Mouse (Mus musculus) common myeloid progenitor, adult 5-6 weeks (primary cell): Measurements from ENCODE around the gene Crocc2. TPM values are rescaled to one million over a fixed set of nuclear protein-coding genes. Genes with fewer than 3 reads are reported as not detected.
A peak's percentile ranks its signal among the peaks of the same experiment; 100 is the strongest.
"Not testable (repeated sequence)": the region's sequence is repeated elsewhere in the genome, so short reads cannot be mapped to it uniquely, and the experiment has no call there.

Experiments
- ATAC-seq: replicated peaks from 2 replicates; pipeline ENCODE4 v1.8.0; 2016; ENCODE audit warnings: low read depth, mild to moderate bottlenecking, moderate TSS enrichment, inconsistent platforms; ENCODE audit not compliant: poor library complexity, severe bottlenecking
- total RNA-seq: library from RNA; stranded (forward); fragments of 200-1000, 187-1606 nt; gene quantifications from 2 replicates; pipeline ENCODE4 v1.2.3, GENCODE M21; 2017

The Crocc2 gene
- total RNA-seq, 1 experiment from 2014 or later = not detected

DNA sequence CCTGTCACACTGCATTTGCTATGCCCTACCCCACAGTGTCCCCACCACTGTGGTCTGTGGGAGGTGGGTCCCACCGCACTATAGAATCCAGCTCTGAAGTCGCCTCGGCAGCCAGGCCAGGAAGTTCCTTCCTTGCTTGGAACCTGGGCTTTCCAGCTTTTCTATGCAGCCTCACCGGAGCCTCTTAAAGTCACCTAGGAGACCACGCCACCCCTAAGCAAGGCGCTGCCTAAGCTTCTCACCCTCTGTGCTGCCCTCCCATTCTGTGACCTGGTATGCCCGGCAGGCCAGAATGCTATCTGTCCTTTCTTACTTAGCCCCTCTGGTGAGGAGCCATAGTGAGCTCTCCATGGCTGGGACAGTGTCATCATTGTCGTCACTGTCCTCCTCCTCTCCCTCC, 7.2 kb upstream of the Crocc2 start:
- no peak for ATAC-seq

DNA sequence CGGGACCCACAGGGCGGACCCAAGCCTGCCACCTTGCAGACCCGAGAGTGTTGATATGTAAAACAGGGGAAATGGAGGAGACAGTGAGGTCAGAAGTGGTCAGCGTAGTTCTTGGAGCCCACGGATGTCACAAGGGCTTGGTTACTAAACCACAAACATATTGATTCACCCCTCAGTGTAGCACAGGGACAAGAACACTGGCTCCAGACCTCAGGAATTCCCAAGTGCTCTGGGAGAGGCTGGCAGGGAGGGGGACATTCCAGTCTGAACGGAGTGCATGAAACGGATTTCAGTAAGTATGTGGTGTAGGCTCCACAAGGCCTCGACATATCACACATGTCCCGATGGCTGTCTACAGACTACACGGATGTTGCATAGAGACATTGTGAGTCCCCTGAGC, 6.6 kb upstream of the Crocc2 start:
- ATAC-seq = no peak

DNA sequence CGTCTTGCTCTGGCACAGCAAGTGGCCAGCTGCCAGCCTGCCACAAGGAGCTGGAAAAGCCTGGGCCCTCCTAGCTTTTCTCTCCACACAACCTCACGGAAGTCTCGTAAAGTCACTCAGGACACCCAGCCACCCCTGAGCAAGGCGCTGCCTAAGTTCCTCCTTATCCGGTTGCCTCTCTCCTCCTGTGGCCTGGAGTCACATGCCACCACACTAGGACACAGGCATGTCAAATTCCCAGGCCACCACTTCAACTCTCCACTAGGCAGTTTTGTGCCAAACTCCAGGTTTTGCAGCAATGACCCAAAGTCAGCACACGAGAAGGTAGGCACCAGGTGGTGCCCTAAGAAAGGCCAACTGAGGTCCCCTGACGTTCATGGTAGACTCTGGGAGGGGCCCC, 5.9 kb upstream of the Crocc2 start:
- no peak for ATAC-seq

DNA sequence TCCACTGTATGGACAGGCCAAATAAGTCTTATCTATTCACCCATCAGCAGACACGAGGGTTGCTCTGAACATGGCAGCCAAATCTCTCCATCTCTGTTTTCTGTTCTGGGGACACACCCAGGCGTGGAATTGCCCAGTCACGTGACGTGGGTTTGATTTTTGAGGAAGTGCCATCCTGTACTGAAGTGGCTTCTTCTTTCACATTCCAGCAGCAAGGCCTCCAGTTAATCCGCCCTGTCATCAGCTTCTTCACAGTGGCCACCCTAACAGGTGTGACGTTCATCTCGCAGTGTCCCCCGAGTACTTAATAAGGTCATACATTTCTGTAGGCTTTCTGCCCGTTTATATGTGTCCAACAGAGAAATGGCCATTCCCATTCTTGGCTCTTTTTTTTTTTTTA, 3.1 kb upstream of the Crocc2 start:
- ATAC-seq = peak; percentile 65

DNA sequence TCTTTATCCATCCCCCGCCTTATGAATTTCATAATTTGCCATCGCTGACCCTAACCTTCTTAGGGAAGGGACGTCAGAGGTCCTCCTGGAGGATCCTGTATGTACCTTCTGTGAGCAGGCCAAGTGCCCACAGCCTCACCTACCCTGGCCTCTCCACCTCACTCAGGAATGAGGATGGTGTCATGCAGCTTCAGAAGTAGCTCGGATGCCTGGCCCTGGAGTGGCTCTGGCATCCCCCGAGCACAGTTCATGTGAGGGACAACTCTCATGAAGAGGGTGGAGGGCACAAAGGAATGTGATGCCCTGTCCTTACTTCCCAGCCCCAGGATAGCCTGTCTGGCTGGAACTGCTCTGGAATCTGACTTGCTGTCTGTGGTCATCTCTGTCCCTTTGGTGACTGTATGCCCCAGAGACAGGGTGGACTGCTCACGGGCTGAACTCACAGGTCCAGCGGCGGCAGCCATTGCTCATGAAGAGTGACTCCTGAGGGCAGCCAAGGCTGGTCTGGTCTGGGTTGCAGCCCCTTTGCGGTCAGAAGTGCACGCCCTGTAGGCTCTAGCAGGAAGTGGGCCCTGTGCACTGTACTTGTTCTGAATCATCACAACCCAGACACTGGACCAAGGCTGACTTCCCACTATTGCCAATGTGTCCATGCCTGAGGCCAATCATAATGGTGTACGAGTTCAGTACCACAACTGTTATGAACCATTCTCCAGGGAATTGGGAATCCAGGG, 2.0 kb upstream of the Crocc2 start:
- no peak for ATAC-seq

DNA sequence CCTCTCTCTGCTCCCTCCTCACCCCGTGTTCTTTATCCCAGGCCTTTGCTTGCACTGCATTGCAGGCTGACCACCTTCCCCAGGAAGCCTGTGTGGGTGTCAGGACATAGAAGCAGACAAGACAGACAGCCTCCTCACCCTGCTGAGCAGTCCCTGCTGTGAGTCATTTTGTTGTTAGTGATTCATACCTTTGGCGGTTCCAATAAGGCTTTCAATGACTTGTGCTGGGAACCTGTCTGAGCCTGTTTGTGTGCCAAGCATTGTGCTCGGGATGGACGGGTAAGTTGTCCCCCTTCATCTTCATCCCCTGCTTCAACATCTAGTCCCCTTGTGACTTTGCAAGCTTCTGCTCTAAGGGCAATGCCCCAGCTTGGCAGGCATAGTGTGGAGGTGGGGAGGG, 5.1 kb downstream of the Crocc2 start:
- ATAC-seq = no peak

GRCm38 (mm10) chr1:93174399-93174798, 5.9 kb downstream of the Crocc2 start:
- ATAC-seq = peak; percentile 80

DNA sequence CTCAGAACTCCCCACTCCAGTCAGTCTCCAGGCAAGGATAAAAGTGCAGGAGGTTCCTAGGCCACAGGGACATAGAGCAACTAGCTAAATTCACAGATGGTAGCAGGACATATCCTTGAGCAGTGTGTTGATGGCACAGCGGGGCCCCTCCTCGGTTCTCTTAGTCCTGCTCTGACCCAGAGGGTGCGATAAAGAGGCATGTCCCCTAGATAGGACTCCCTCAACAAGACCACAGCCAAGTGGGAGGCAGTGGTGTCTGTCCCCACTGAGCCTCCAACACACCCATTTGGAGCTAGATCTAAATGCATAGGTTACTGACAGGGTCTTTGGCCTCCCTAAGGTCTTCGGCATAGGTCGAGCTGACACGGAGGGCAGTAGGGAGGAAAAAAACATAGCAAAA, 7.3 kb downstream of the Crocc2 start:
- ATAC-seq = no peak

DNA sequence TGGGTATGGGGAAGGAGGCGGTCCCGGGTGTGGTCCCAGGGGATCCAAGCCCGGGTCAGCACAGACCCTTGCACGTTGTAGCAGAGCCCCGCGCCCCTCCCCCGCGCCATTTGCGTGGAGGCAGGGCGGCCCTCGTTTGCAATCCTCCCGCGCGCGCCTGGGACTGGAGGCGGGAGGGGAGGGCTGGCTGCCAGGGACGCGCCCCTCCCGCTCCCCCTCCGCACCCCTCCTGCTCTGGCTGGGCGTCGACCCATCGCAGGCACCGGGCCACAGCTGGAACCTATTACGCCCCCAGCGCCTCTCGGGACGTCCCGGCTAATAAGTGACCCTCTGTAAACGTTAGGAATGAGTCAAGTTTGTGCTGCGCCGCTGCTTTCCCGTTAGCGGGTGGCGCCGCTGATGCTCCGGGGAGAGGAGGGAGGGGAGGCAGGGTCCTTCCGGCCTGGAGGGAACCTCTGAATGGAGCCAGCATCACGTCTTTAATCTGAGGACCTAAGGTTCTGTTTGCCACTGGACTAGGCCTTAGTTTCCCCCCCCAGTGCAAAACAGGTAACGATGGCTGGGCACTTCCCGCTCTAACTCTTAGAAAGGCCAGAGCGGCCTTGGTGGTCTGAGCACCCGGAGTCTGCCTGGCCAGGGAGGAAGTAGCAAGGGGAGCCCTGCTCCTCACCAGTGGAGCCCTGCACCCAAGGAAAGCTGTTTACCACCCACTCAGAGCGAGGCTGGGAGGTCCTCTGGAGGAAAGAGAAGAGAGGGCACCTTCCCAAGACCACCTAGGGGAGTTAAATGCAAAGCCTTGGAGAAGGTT, 8.2 kb downstream of the Crocc2 start:
- ATAC-seq = no peak

- ATAC-seq = no peak
Measured at GRCm38 (mm10) chr1:93182281-93182680, 13.8 kb downstream of the Crocc2 start.

DNA sequence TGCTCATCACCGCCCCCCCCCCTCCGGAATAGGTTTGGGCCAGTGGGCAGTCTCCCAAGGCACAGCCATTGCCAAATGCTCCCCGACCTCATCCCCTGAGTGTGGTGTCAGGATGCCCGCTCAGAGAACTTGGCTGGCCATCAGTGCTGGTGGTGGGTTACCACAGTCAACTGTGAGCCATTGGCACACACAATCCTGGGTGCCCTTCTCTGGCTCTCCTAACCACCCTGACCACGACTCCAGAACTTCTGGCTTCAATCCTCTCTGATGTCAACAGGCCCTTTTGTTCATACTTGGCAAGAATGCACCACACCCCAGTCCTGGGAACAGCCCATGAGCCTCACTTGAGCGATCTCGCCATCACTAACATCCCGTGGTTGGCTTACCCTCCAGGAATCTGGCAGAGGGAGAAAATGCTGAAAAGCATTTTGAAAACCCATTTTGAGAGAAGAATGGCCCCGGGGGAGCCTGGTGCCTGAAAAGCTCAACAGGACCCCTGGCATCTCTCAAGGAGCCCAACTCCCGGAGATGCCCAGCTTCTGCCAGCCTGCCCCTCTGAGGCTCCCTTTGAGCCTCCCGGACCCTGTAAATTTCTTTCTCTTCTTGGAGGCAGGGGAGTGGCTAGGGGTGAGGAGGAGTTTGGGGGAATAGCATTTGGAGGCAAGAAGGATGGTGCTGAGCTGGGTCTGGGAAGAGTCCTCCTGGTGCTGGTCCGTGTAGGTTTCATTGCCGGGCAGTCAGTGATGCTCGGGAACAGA, 15.7 kb downstream of the Crocc2 start:
- no peak for ATAC-seq

- no peak for ATAC-seq
Measured at GRCm38 (mm10) chr1:93190726-93191305, 22.3 kb downstream of the Crocc2 start.

DNA sequence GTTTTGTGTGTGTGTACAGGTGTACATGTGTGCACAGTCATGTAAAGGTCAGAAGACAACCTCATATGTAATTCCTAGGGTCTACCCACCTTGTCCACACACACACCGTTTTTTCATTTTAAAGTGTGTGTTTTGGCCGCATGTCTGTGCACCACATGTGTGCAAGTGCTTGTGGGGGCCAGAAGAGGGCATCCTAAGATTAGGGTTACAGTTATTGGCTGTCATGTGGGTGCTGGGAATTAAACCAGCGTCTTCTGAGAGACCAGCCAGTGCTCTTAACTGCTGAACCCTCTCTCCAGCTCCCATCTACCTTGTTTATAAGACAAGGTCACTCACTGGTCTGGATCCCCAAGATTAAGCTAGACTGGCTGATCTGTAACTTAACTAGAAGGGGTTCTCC, 26.4 kb downstream of the Crocc2 start:
- no peak for ATAC-seq

DNA sequence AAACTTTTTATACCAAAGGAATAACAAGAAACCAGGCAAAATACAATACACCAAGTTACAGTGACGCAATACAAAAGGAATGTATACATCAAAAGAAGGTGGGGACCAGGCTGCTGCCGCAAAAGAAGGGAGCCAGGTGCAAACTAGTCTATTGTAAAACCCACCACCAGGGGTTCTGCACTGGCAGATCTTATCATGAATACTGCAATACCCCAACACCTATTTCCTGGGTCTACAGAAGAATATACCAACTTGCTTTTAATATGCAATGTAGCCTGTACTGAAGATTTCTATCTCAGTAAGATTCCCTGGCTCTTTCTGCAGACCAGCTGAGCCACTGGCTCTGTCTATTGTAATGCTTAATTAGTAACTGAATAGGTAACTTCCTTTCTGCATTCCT, 28.9 kb downstream of the Crocc2 start:
- not testable (repeated sequence) for ATAC-seq

- ATAC-seq = no peak
Measured at GRCm38 (mm10) chr1:93197916-93198315, 29.4 kb downstream of the Crocc2 start.

DNA sequence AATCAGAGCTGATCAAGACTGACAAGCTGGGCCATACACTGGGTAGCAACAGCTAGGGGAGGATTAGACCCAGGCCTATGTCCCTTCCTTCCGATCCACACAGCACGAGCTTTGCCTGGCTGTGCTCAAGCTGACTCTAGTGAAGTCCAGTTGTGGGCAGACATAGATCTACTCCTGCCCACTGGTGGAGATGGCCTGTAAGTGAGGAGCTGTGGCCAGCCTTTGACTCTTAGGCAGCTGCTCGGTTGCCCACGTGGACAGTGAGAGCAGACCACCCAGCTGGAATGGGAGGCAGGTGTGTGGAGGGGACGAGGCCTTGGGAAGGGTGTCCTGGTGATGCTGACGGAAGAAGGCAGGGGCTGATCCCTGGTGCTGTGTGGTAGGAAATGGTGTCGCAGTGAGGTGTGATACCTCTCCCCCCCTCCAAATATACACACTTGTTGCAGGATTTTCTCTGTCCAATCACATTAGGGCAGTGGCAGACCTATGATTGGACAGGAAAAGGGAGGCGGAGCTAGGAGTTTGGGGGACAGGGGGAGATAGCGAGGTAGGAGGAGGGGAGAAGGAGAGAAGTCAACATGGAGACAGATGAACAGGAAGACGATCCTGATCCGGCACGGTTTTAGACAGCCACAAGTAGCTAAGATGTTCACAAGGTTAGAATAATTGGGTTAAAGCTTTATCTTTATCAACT, 37.9 kb downstream of the Crocc2 start:
- no peak for ATAC-seq

- ATAC-seq = no peak
Measured at GRCm38 (mm10) chr1:93207536-93208064, 39.1 kb downstream of the Crocc2 start.

DNA sequence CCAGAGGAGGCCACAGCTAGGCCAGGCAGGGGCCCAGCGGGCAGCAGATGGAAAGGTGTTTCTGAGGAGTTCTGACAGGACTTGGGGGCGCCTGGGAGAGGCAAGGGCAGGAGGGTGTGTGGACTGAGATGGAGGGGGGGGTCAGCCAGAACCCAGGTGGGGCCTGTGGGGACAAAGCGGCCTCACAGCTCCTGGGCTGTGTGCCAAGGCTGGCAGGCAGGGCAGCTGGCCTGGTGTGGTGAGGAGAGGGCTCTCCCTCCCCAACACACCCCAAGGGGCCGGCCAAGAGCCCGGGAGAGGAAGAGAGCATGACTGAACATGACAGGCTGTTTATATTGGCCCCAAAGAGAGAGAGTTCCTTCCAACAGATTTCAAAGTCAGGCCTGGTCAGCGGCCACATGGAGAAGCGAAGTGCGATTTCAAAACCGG, 41.7 kb downstream of the Crocc2 start:
- ATAC-seq = peak; percentile 40; the same call in 1 of the 2 replicates

DNA sequence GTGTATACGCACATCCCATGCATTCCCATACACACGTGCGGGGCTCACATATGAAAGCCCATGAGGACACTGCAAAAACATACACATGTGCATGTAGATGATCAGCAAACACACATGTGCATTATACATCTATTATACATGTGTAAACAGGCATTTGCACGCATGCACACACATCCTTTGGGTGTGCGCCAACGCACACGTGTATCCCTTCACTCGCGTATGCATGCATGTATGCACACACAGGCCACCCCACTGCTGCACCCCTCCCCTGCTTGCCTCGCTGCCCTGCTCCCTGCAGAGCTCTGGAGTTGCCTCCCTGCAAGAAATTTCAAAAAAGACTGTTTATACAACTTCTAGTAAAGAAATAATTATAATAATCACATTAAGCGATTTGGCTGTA, 42.5 kb downstream of the Crocc2 start:
- ATAC-seq = no peak
